Mouse (Mus musculus) kidney, postnatal 4 days (tissue): ENCODE data around the gene Nanos1.

Experiments used
- DNase-seq, 2 experiments: peaks; one replicate each; pipeline ENCODE4 v3.0.0; 2021; ENCODE audit warnings: mixed read lengths in 2 of 2

The Nanos1 gene

DNA sequence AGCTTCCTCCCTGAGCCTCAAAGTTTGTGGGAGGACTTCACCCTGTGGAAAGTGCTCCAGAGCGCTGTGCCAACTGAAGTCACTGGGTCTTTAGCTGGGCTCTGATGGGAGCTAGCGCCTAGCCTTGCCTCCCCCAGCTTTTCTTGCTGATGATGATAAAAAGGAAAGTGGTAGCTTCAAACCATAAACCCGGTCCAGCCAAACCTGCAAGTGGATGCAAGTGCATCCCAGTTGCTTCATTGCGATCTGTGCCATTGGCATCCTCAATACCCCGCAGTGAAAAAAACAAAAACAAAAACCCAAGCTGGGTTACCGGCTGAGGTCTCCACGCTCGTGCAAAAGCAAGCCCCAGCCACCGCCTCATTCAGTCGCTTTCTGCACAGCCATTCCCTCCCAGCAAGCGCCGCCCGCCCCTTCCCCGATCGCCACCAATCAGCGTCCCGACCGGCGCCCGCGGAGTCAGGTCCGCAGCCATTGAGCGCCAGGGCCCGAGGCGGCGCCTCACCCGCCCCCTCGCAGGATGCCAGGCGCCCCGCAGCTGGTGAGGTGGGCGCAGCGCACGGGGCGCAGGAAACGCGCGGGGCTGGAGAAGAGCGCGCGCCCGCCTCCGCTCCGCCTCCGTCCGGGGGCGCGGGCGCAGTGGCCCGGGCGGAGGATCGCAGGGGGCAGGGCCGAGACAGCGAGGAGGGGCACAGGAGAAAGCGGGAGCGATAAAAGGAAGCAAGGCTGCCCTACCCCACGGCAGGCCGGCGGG, at the start of gene Nanos1:
Nanos1 (plus strand) TSS at position 550 of the 754 bp plus-strand sequence.
- peak; percentile 91 to 94 for DNase-seq

DNA sequence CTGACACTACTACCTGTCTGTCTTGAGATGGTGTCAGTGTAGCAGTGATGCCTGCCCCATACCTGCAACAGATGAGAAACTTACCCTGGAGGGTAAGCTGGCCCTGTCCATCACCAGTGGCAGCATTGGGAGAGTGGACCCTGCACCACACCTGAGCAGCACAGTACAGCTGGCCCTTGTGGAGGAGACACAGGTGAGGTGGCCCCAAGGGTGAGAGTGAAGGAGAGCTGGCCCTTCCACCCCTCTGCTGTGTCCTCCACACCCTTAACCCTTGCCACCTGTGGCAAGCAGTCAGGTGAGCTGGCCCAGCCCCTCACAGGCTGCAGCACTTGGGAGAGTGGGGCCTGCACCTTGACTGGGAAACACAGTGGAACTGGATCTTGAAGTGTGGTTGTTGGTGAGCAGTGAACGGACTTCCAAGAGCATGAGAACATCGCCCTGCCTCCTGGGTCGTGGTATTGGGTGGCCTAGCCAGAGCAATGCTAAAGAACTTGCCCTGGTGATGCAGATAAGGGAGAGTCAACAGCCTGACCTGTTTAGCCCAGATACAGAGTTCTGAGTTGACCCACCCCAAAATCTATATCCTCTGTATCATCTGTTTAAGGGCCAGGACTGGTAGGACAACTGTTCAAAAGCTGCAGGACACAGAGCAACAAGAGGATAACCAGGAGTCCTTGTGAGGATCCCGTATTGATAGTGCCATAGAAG, 46.4 kb upstream of the Nanos1 start:
- no peak for DNase-seq

DNA sequence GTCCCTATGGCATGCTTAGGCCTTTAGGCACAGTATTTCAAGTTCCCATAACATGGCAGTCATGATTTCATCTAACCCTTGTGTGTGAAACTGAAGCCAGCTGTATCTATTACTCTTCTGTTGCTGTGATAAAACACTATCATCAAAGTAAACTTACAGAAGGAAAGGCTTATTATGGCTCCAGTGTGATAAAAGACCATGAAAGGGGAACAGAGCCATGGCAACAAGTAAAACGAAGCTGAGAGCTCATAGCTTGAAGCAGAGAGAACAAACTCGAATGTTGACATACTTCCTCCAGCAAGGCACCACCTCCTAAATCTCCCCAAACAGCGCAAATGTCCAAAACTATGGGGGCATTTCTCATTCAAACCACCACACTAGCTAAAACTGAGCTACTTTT, 45.6 kb upstream of the Nanos1 start:
- no peak for DNase-seq

DNA sequence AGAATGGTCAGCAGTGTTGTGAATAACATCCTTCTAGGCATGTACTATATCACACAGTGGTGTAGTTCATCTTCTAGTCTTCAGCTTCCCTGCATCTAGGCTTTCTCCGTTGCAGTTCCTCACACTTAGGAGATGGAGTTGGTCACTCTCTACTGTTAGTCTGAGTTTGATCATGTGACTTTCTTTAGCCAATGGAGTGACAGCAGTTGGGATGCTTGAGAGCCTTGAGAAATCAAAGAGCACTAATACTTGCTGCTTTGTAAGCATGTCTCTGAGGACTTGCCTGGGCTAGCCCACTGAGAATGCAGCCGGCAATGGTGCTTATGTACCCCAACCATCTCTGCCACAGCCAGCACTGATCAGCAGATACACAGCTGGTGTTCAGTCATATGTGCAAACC, 43.2 kb upstream of the Nanos1 start:
- DNase-seq: no peak

DNA sequence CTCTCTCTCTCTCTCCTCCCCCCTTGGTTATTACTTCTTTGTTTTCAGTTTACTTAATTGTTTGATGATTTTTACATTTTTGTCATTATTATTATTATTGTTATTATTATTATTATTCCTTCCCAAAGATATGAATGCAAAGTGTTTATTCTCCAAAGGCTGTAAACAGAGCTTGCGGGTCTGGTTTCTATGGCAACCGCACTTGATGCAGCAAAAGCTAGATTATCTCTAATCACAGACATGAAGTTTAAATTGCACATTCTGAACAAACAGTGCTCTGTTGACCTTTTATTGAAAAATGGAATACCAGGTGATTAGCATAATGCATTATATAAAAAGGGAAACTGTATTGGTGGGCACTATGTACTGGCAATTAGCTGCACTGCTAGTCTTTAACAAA, 39.4 kb upstream of the Nanos1 start:
- no peak for DNase-seq

DNA sequence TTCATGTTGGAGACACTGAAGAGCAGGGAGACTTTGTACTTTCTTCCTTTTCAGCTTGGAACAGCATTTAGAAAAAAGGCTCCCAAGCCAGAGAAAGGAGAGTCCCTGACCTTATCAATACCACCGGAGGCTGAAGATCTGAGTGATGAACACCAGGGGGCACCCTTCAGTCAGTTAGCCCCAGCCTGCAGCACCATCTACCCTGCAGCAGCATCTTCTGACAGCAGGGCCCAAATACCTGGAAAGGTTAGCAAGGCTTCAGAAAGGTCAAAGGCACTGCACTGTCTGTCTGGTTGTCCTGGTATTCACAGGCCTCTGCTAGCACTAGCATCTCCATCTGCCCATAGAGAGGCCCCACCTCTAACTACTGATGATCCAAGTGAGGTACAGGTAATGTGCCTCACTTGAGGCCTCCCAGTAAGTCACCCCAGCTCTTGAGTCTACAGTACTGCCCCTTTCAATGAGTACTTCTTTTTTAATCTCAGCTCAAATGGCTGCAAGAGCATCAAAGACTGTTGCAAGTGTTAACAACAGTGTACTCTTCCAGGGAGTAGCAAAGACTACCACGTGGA, 25.4 kb upstream of the Nanos1 start:
- peak; percentile 27 to 50 for DNase-seq

DNA sequence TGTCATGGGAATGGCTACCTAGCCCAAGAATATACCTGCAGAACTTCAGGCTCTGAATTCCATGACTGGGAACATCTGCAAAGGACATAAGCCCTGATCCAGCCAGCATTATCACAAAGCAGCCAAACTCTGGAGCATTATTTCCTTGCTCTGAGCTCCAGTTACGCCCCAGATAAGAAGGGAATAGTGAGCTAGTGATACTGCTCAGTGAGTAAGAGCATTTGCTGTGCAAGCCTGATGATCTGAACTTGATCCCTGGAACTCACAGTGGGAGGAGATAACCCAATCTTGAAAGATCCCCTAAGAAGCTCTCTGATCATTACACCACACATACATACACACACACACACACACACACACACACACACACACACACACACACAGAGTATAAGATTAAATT, 24.5 kb upstream of the Nanos1 start:
- DNase-seq: no peak

DNA sequence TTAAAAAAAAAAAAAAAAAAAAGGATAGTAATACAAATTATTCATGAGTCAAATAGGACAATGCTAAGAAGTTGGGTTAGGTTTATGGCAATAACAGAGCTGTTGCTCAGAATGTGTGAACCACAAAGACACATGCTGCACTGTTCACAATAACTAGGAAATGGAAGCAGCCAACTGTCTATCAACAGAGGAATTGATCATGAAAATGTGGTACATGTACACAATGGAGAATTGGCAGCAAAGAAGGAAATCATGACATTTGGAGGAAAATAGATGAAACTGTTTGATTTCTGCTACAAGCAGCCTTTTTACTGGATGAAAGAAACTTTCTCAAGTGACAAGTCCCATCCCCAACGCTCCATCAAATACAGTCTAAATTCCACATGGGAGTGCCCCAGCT, 23.8 kb upstream of the Nanos1 start:
- no peak for DNase-seq

DNA sequence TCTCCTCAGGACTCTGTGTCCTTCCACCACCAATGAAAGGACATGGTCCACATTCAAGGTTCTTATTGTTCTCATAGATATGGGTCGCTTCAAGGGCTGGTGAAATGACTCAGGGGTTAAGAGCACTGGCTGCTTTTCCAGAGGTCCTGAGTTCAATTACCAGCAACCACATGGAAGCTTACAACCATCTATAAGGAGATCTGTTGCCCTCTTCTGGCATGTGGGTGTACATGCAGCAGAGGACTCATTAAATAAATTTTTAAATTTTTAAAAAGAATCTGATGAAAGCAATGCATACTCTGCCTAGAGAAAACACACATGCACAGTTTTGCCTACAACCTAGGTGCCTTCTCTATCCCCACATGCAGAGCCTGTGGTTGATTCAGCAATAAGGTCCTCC, 15.2 kb upstream of the Nanos1 start:
- no peak for DNase-seq

DNA sequence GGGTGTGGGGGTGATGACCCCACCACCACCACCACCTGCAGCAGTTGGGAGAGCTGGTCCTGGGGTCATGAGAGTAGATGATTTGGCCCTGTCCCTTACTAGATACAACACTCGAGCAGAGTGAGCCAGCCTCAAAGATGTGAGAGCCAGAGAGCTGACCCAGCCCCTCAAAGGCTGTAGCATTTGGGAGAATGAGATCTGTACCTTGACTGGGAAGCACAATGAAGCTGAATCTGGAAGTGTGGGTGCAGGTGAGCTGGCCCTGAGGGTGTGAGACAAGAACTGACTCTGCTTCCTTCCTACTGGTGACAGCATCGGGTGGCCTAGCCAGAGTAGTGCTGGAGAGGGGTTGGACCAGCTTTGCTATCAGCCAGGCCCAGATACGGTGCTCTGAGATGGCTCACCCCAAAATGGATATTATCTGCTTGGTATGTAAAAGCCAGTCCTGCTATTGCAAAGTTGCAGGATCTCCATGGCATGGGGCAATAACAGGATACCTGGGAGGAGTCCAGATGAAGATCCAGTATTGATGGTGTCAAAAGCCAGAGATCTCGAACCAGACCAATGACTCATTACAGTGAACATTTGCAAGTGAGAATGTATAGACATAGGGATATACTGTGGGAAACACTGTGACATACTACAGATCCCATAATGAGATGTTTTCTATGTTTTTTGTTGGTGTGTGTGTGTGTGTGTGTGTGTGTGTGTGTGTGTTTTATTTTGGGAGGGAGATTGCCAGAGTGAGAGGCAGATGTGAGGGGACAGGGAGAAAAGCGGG, 11.8 kb upstream of the Nanos1 start:
- DNase-seq: no peak

DNA sequence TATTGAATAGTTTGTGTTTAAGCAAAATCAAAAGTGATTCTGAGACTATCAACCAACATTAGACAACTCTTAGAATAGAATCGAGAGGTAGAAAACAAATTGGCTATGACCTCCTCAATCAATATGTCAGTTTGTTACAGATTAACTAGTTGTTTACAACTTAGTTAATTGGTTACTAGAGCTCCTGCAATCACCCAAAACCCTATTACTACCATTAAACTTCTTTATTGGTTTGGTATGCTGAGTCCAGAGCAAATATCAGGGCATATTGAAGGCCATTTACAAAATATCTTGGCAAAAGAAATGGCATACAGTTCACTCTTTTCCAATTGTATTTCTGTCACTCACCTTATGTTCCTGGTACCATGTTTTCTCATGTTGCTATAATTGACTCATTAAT, 8.0 kb upstream of the Nanos1 start:
- no peak for DNase-seq

DNA sequence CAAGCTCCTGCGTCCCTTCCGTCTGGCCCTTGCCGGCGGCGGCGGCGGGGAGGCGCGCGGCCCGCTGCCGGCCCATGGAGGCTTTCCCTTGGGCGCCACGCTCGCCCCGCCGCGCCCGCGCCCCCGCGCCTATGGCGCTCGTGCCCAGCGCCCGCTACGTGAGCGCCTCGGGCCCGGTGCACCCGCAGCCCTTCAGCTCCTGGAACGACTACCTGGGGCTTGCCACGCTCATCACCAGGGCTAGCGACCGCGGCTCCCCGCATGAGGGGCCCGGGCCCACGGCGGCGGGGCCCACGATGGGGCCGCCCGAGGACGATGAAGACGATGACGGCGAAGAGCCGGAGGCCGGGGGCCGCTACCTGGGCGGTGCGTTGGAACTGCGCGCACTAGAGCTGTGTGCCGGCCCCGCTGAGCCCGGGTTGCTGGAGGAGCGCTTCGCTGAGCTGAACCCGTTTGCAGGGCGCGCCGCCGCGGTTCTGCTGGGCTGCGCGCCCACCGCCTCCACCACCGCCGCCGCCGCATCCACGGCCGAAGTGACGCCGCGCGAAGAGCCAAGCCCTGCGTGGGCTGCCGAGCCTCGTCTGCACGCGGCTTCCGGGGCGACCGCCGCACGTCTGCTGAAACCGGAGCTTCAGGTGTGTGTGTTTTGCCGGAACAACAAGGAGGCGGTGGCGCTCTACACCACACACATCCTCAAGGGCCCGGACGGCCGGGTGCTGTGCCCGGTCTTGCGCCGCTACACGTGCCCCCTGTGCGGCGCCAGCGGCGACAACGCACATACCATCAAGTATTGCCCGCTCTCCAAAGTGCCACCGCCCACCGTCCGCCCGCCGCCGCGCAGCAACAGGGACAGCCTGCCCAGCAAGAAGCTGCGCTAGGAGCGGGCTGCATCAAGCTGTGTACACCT, 658 bp downstream of the Nanos1 start:
- DNase-seq: peak; percentile 54 to 67

DNA sequence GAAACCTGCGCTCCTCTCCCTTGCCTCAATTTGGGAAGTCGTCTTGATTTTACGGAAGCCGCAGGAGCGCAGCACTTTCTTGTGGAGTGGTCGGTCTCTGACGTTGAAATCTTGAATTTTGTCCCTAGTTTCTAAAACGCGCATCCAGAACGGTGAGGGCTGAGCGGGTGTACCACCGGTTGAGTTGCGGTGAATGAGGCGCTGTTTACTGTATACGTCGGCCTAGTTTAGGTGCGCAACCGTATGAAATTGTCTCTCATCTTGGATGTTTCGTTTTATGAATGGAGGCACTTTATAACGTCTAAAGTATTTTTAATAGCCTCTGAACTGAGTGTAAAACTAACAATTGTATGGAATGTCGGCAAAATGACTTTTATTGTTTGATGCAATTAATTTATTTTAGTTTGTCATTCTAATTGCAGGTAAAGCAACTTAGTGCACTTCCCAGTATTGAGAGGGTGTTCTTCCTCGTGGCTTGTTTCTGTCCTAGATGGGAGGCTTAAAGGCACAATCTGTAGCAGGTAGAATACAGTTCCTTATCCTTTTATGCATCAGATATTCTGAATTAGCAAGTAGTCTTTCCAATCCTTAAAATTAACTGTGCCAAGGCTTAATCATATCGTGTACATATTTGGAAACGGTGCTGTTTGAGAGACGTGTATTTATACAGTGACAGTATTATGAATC, 1.5 kb downstream of the Nanos1 start:
- DNase-seq: no peak

DNA sequence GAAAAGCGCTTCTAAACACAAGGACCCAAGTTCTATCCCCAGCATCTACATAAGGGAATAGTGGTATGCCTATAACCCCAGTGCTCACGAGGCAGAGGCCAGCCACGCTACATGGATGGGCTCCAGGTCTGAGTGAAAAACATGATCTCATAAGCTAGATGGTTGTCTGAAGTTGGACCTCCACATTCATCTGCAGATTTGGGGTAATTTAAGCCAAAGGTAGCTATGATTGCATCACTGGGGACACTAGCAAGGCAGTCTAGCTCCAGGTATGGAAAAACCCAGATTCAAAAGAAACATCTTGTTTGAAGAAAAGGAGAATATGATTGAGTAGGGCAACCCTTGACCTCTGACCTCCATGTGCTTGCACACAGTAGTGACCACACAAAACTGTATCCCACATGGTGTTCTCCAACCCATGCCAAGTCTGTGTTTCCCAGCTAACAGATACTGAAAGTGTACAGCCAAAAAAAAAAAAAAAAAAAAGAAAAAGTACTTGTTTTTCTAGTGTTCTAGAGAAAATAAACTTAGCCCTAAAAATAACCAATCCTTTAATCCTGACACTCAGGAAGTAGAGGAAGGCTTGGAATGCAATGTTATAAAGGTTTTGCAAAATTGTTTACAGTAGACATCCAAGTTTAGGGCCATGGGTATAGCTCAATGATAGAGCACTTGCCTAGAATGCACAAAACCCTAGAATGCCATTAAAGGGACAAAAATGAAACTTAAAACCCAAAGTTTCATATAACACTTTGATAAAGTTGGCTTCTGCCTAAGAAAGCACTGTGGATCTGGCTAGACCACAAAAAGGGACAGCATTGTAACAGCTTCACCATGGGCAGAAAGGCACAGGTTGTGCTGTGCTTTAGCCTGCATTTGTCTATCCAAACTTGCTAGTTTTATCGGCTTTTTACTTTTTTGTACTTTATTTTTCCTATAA, 3.4 kb downstream of the Nanos1 start:
- DNase-seq: peak in 1 of 2 experiments; percentile 9

DNA sequence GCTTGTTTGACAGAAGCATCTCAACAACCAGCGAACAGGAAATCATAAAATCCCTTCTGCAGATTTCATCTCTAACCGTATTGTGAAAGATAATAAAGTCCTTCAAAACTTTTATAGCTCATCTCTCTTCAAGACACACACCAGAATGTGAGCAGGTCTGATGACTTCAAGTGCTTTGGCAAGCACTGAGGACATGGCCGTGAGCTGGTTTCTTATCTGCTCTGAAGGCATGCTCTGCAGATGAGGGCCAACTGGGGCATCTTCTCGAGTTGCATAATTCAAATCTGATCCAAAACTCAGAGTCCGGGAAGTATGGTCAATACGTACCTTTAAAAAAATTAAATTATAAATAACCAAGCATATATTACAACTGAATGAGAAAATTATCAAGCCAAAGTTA, 17.6 kb downstream of the Nanos1 start:
- no peak for DNase-seq

DNA sequence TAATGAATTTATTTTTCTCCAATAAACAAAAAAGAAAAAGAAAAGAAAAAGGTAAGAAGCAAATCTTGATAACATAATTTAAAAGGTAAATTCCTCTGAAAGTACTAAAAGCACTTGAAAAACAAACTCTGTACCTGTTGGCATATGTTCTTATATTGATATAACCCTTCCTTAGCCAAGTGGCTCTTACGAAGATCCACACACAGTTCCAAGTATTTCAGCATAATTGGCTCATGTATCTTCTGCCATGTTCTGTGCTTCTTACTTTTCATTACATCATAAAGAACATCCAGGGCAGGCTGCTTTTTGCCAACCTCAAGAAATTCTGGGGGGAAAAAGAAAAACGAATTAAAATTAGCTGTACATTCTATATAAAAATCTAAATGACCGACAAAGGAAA, 26.2 kb downstream of the Nanos1 start:
- DNase-seq: no peak

DNA sequence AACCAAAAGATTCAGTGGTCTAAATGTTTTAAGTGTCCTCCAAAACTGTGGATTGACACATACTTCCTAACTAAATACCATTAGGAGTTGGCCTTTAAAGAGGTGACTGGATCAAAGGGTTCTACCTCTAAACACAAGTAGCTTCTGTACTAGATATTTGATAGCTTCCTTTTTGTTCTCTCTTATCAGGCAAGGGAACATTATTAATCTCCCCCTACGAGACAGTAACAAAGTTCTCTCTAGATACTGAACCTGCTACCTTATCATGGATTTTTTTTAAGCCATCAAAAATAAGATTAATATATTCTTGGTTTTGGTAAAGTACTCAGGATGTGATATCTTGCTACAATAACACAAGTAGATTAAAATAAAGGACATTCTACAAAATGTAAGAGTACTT, 28.9 kb downstream of the Nanos1 start:
- DNase-seq: no peak

DNA sequence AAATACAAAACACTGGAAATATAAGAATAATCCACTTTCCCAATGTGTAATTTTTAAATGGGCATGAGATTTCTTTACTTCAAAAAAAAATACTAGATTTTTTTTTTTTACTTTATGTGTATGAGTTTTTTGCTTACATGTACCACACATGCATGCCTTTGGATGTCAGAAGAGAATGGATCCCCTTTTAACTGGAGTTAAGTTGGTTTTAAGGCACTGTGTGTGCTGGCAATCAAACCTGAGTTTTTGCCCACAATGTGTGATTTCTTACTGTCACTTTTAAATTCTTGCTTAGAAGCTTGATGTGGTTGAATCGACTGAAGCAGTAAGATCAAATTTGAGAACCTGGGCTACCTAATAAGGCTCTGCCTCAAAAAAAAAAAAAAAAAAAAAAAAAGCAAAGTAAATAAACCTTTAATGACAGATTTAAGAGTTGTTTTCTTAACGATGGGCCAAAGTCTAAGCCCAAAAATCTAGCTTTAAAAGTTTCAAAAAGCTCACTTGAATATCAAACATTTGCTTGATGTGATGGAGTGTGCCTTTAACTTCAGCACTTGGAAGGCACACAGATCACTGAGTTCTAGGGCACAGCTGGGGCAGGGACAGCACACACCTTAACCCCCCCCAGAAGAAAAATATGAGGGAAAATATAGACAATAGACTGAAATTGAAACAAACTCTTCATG, 31.8 kb downstream of the Nanos1 start:
- DNase-seq: no peak

DNA sequence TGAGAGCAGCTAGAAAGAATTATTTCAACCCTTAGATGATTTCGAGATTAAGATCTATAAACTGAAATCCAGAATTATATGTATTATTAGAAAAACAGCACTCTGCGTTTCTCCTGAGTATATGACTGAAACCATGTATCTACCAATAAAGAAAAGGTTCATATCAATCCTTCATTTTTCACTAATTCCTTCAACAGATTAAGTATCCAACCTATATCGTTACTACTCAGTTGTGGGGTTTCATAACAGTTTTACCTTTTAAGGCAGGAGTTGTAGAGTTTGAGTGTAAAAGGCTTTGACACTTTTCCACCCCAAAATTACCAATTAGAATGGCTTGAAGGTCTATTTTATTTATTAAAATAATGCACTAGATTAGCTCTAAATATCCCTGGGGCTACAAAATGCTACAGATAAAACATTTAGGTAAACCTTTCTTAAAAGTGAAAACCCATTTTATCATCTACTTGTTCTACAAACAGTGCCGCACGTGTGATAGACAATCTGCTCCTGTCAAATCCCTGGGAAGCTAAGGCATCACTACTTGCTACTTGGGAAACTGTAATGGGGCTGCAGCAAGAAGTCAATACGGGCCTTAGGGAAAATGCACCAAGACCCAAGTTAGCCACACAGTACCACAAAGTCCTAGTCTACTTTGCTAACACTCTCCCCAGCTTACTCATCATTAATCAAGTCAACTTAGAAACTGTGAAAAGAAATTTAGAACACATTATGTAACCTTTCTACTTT, 32.6 kb downstream of the Nanos1 start:
- no peak for DNase-seq
